11 mouse cellular contexts compared by ENCODE assay signal in the genomic region with DNA sequence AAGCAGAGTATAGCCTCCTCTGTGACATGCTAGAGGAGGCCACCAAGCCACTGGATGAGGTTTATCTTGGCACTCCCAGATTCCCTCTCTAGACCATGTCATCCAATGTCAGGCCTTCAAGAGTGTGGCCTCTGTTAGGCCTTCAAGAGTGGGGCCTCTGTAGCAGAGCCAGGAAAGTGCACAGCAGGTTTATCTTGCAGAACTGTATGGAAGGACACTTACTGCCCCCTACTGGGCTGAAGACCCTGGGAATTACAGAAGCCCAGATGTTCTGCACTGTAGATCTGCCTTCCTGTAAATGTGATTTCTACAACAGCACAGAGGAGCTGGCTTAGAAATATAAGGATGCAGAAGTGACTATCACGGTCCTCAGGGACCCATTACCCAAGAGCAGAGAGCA. TPM values are rescaled to one million over a fixed set of nuclear protein-coding genes. Genes with fewer than 3 reads are reported as not detected.
DNase-seq lines count a peak whose midpoint lies in the region; ATAC-seq and TF ChIP-seq lines count a peak whose summit lies in the region.
"Had no signal": no experiment of that assay in that cellular context is flagged by ENCODE, and none has a peak within 500 bp of the region (broad histone marks: within the 10 kb centered on the region; RNA-seq: fewer than 3 reads in every experiment).

No protein-coding gene starts in this region.

- no peaks in the 10 kb centered on the region for H3K36me3 ChIP-seq in heart, postnatal 0 days (replicated peaks; ENCODE audit: control insufficient read depth, insufficient read depth, low read length)
- H3K36me3 ChIP-seq in lung, embryonic 14.5 days (ENCODE audit: insufficient read depth) = no peaks in the 10 kb centered on the region
- H3K36me3 ChIP-seq in forebrain, embryonic 13.5 days (ENCODE audit: poor library complexity, severe bottlenecking) = no peaks in the 10 kb centered on the region
- H3K36me3 ChIP-seq: embryonic facial prominence, embryonic 12.5 days; liver, embryonic 13.5 days; stomach, embryonic 15.5 days had no signal

- H3K9ac ChIP-seq in heart, postnatal 0 days (replicated peaks; ENCODE audit: low read depth, low read length) = no peak overlapping the region
- H3K9ac ChIP-seq in lung, embryonic 14.5 days = no peak overlapping the region
- no peak overlapping the region for H3K9ac ChIP-seq in forebrain, embryonic 13.5 days
- H3K9ac ChIP-seq: embryonic facial prominence, embryonic 12.5 days; liver, embryonic 13.5 days; stomach, embryonic 15.5 days had no signal

- H3K4me1 ChIP-seq in heart, postnatal 0 days (ENCODE audit: control insufficient read depth, insufficient read depth) = no peaks in the 10 kb centered on the region
- H3K4me1 ChIP-seq in lung, embryonic 14.5 days (ENCODE audit: insufficient read depth) = no peaks in the 10 kb centered on the region
- no peaks in the 10 kb centered on the region for H3K4me1 ChIP-seq in forebrain, embryonic 13.5 days
- H3K4me1 ChIP-seq: embryonic facial prominence, embryonic 12.5 days; liver, embryonic 13.5 days; stomach, embryonic 15.5 days had no signal

- no peak overlapping the region for H3K4me3 ChIP-seq in heart, postnatal 0 days (ENCODE audit: low read depth, low read length)
- H3K4me3 ChIP-seq in lung, embryonic 14.5 days (ENCODE audit: low read depth, low read length) = no peak overlapping the region
- no peak overlapping the region for H3K4me3 ChIP-seq in forebrain, embryonic 13.5 days
- H3K4me3 ChIP-seq: embryonic facial prominence, embryonic 12.5 days; liver, embryonic 13.5 days; stomach, embryonic 15.5 days had no signal

- DNase-seq in urinary bladder, postnatal 14 days (ENCODE audit: low spot score) = peak; percentile 68
- no peak for DNase-seq in urinary bladder, postnatal 10 days (ENCODE audit: low spot score)
- peak; percentile 69 for DNase-seq in brain, embryonic 14.5 days (ENCODE audit: low read depth)
- peak; percentile 45 for DNase-seq in heart, postnatal 0 days (ENCODE audit: low spot score)
- peak; percentile 48 for DNase-seq in layer of hippocampus, adult 11-12 months (ENCODE audit: low spot score)
- DNase-seq in lung, embryonic 14.5 days = peak; percentile 88
- DNase-seq in right cerebral cortex, postnatal 25 days = peak; percentile 7
- DNase-seq: liver, embryonic 13.5 days had no signal

- 26% methylated on average over 1 of the region's 1 CpGs for WGBS in heart, postnatal 0 days
- WGBS in lung, embryonic 14.5 days = 27% methylated on average over 1 of the region's 1 CpGs
- WGBS in forebrain, embryonic 13.5 days = 65% methylated on average over 1 of the region's 1 CpGs

- no peak overlapping the region for H3K4me2 ChIP-seq in heart, postnatal 0 days (ENCODE audit: low read depth, low read length)
- H3K4me2 ChIP-seq in lung, embryonic 14.5 days = no peak overlapping the region
- no peak overlapping the region for H3K4me2 ChIP-seq in forebrain, embryonic 13.5 days
- H3K4me2 ChIP-seq: embryonic facial prominence, embryonic 12.5 days; liver, embryonic 13.5 days; stomach, embryonic 15.5 days had no signal

- no peak for TF ChIP-seq POLR2A in brain, embryonic 14.5 days (IDR thresholded peaks at IDR 0.05; ENCODE audit: borderline replicate concordance, extremely low read depth, insufficient read depth, insufficient read length, poor library complexity, severe bottlenecking)

- no peaks in the 10 kb centered on the region for H3K9me3 ChIP-seq in heart, postnatal 0 days (replicated peaks; ENCODE audit: control insufficient read depth, low read length)
- H3K9me3 ChIP-seq in lung, embryonic 14.5 days (ENCODE audit: low read depth, low read length) = no peaks in the 10 kb centered on the region
- no peaks in the 10 kb centered on the region for H3K9me3 ChIP-seq in forebrain, embryonic 13.5 days (replicated peaks)
- H3K9me3 ChIP-seq: embryonic facial prominence, embryonic 12.5 days; liver, embryonic 13.5 days; stomach, embryonic 15.5 days had no signal

- TF ChIP-seq EP300 in heart, postnatal 0 days (IDR thresholded peaks at IDR 0.05; ENCODE audit: low read depth) = no peak

- ATAC-seq in heart, postnatal 0 days (ENCODE audit: insufficient read depth, low read depth) = no peak
- ATAC-seq in lung, embryonic 14.5 days (ENCODE audit: insufficient read depth) = no peak; the same call in 1 of the 2 replicates
- no peak for ATAC-seq in forebrain, embryonic 13.5 days

- TF ChIP-seq CTCF in brain, embryonic 14.5 days (IDR thresholded peaks at IDR 0.05; ENCODE audit: borderline replicate concordance, extremely low read depth, insufficient read depth, insufficient read length) = peak; percentile 59; the same call in 1 of the 2 replicates
- TF ChIP-seq CTCF in heart, postnatal 0 days (IDR thresholded peaks at IDR 0.05; ENCODE audit: low read depth) = peak; percentile 60
- peak; percentile 76 for TF ChIP-seq CTCF in lung, embryonic 14.5 days (IDR thresholded peaks at IDR 0.05; ENCODE audit: low read depth)

- H3K27me3 ChIP-seq in heart, postnatal 0 days (ENCODE audit: control insufficient read depth, insufficient read depth, low read length) = peaks cover 4% of the 10 kb centered on the region; the same call in 1 of the 2 replicates
- no peaks in the 10 kb centered on the region for H3K27me3 ChIP-seq in lung, embryonic 14.5 days (ENCODE audit: insufficient read depth, low read length)
- H3K27me3 ChIP-seq in forebrain, embryonic 13.5 days = no peaks in the 10 kb centered on the region
- H3K27me3 ChIP-seq: embryonic facial prominence, embryonic 12.5 days; liver, embryonic 13.5 days; stomach, embryonic 15.5 days had no signal

- H3K27ac ChIP-seq in heart, postnatal 0 days (ENCODE audit: low read depth) = no peak overlapping the region
- no peak overlapping the region for H3K27ac ChIP-seq in lung, embryonic 14.5 days (ENCODE audit: low read depth)
- no peak overlapping the region for H3K27ac ChIP-seq in forebrain, embryonic 13.5 days
- H3K27ac ChIP-seq: embryonic facial prominence, embryonic 12.5 days; liver, embryonic 13.5 days; stomach, embryonic 15.5 days had no signal

RNA-seq across cellular contexts. Expression of a gene that starts 19.8 kb away (rescaled TPM):
- not detected in 2 replicates for polyA plus RNA-seq in brain, embryonic 14.5 days (2012; rRNA removed)
- total RNA-seq in heart, postnatal 0 days (2014; rRNA removed; ENCODE audit: low replicate concordance) = not detected in 2 replicates
- not detected in 2 replicates for polyA plus RNA-seq in heart, postnatal 0 days (2015; fragmentation: Nextera tagmentation; extraction: Ambion mirVana)
- not detected in 2 replicates for polyA plus RNA-seq in lung, embryonic 14.5 days (2014; fragmentation: Nextera tagmentation; extraction: Ambion mirVana)
- polyA plus RNA-seq in forebrain, embryonic 13.5 days (2015; fragmentation: Nextera tagmentation; extraction: Ambion mirVana) = not detected in 2 replicates
- polyA plus RNA-seq: embryonic facial prominence, embryonic 12.5 days; liver, embryonic 13.5 days; stomach, embryonic 15.5 days had no signal

RNA-seq across cellular contexts. Expression of a gene that starts 25.3 kb away (rescaled TPM):
- polyA plus RNA-seq in brain, embryonic 14.5 days (2012; rRNA removed) = not detected in 2 replicates
- not detected in 2 replicates for total RNA-seq in heart, postnatal 0 days (2014; rRNA removed; ENCODE audit: low replicate concordance)
- 0.07 and 0.08 TPM in 2 replicates for polyA plus RNA-seq in heart, postnatal 0 days (2015; fragmentation: Nextera tagmentation; extraction: Ambion mirVana)
- not detected in 2 replicates for polyA plus RNA-seq in lung, embryonic 14.5 days (2014; fragmentation: Nextera tagmentation; extraction: Ambion mirVana)
- polyA plus RNA-seq in forebrain, embryonic 13.5 days (2015; fragmentation: Nextera tagmentation; extraction: Ambion mirVana) = not detected in 2 replicates
- polyA plus RNA-seq: embryonic facial prominence, embryonic 12.5 days; liver, embryonic 13.5 days; stomach, embryonic 15.5 days had no signal

RNA-seq across cellular contexts. Expression of a gene that starts 31.7 kb away (rescaled TPM):
- polyA plus RNA-seq in brain, embryonic 14.5 days (2012; rRNA removed) = not detected in 2 replicates
- not detected in 2 replicates for total RNA-seq in heart, postnatal 0 days (2014; rRNA removed; ENCODE audit: low replicate concordance)
- polyA plus RNA-seq in heart, postnatal 0 days (2015; fragmentation: Nextera tagmentation; extraction: Ambion mirVana) = not detected in 2 replicates
- not detected in 2 replicates for polyA plus RNA-seq in lung, embryonic 14.5 days (2014; fragmentation: Nextera tagmentation; extraction: Ambion mirVana)
- polyA plus RNA-seq in forebrain, embryonic 13.5 days (2015; fragmentation: Nextera tagmentation; extraction: Ambion mirVana) = not detected in 2 replicates
- polyA plus RNA-seq: embryonic facial prominence, embryonic 12.5 days; liver, embryonic 13.5 days; stomach, embryonic 15.5 days had no signal
